Mouse (Mus musculus): Measurements from ENCODE around the gene Gab1. TPM values are rescaled to one million over a fixed set of nuclear protein-coding genes. Genes with fewer than 3 reads are reported as not detected.

Gab1 gene
- polyA plus RNA-seq, 1 experiment from 2014 or later: 7.3 TPM

DNA sequence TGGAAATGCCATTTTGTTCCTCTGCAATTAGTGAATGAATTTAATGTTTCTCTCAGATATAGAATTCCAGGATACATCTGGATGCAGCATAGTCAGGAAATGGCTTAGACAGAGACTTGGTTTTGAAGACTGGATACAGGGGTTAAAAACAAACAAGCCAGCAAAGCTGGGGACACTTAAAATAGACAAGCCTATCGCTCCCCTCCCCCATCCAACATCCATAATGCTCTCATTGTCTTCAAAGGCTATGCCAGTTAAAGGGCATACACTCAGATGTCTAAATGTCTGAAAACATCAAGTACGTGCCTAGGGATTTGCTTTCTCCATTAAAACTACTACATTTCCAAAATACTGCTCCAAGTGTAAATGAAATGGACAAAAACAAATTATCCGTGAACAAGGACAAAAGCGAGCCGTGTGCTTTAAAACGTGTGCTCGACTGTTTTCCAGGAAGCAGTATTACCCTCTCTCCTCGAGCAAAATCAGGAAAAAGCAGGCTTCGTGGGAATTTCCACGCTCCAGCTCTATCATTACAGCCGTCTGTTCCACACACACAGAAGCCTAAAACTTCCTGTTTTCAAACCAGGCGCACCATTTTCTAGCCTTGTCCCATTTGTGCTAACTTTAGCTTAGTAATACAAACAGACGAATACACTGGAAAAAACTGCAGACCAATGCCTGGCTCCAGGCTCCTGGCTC is 72.4 kb downstream of the Gab1 start:
- peak overlapping the region; percentile 77 for H3K27ac ChIP-seq (replicated peaks)
- ATAC-seq (ENCODE audit: low FRiP score, low TSS enrichment): no peak
- TF ChIP-seq EP300 (optimal IDR thresholded peaks at IDR 0.05): no peak
- no peak for TF ChIP-seq CTCF (IDR thresholded peaks at IDR 0.05; ENCODE audit: low read depth)
- WGBS: 42% methylated on average over 13 of the region's 13 CpGs
- H3K4me2 ChIP-seq (replicated peaks; ENCODE audit: low read depth): peak overlapping the region; percentile 4; the same call in 1 of the 2 replicates
- no peak for DNase-seq (ENCODE audit: low spot score)
- no peak overlapping the region for H3K9ac ChIP-seq (ENCODE audit: low read length)
- no peak overlapping the region for H3K4me3 ChIP-seq (ENCODE audit: low read depth, low read length)
- no peaks in the 10 kb centered on the region for H3K4me1 ChIP-seq (replicated peaks; ENCODE audit: control insufficient read depth, insufficient read depth)
- no peaks in the 10 kb centered on the region for H3K9me3 ChIP-seq (ENCODE audit: control insufficient read depth, low read length)
- H3K27me3 ChIP-seq (ENCODE audit: control insufficient read depth, insufficient read depth, low read length): no peaks in the 10 kb centered on the region
- H3K36me3 ChIP-seq (ENCODE audit: control insufficient read depth, insufficient read depth, low read length): no peaks in the 10 kb centered on the region

DNA sequence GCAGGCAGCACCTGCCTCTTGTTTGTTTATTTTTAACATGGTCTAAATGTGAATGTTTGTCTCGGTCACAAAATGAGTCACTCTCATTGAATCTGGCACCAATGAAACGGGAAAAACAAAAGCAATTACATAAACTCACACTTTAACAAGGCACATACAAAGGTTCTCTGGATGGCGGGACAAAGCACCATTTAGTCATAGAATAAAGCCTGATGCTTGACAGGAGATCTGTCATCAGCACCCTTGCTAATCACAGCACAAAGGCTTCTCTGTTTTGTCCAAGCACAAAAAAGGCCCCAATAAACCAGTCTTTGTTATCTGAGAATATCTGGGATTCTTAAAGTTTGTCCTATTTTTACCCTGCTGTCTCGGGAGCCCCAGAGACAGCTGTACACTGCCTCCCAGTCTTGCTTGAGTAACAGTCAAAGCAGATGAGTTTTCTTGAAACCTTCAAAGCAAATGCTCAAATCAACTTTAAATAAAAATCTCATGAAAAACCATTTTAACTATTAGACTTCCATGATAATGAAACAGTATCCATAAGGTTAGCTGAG is 76.2 kb downstream of the Gab1 start:
- DNase-seq (ENCODE audit: low spot score): no peak

DNA sequence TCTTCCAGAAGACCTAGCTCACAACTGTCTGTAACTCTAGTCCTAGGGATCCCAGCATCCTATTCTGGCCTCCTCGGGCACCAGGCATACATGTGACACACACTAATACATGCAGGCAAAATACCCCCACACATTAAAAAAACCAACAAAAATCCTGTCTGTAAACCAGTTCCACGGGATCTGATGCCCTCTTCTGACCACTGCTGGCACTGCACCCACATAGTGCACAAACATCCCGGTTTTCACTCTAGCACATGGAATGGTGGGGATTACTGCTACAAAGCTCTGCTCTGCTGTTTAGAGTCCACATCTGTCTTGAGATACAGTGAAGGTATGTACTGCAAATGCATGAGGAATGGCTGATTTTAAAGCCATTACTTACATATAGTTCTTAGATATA is 81.5 kb downstream of the Gab1 start:
- no peak for ATAC-seq (ENCODE audit: low FRiP score, low TSS enrichment)
- no peak overlapping the region for H3K27ac ChIP-seq (replicated peaks)
- H3K9me3 ChIP-seq (ENCODE audit: control insufficient read depth, low read length): no peaks in the 10 kb centered on the region
- no peak overlapping the region for H3K9ac ChIP-seq (ENCODE audit: low read length)
- no peaks in the 10 kb centered on the region; the same call in 1 of the 2 replicates for H3K36me3 ChIP-seq (ENCODE audit: control insufficient read depth, insufficient read depth, low read length)
- 95% methylated on average over 3 of the region's 3 CpGs for WGBS
- H3K4me3 ChIP-seq (ENCODE audit: low read depth, low read length): no peak overlapping the region
- no peaks in the 10 kb centered on the region for H3K4me1 ChIP-seq (replicated peaks; ENCODE audit: control insufficient read depth, insufficient read depth)
- no peak for DNase-seq (ENCODE audit: low spot score)
- no peak overlapping the region for H3K4me2 ChIP-seq (replicated peaks; ENCODE audit: low read depth)
- no peaks in the 10 kb centered on the region for H3K27me3 ChIP-seq (ENCODE audit: control insufficient read depth, insufficient read depth, low read length)
- TF ChIP-seq CTCF (IDR thresholded peaks at IDR 0.05; ENCODE audit: low read depth) (peak; percentile 44), EP300 (optimal IDR thresholded peaks at IDR 0.05) (no peak)

More for the DNA sequence above, 76.2 kb downstream of the Gab1 start:
- Histone ChIP-seq H3K4me2 (replicated peaks; ENCODE audit: low read depth) (no peak overlapping the region), H3K4me3 (ENCODE audit: low read depth, low read length) (no peak overlapping the region), H3K9ac (ENCODE audit: low read length) (no peak overlapping the region), H3K9me3 (ENCODE audit: control insufficient read depth, low read length) (no peaks in the 10 kb centered on the region), H3K27me3 (ENCODE audit: control insufficient read depth, insufficient read depth, low read length) (no peaks in the 10 kb centered on the region), H3K4me1 (replicated peaks; ENCODE audit: control insufficient read depth, insufficient read depth) (no peaks in the 10 kb centered on the region), H3K27ac (replicated peaks) (no peak overlapping the region), H3K36me3 (ENCODE audit: control insufficient read depth, insufficient read depth, low read length) (no peaks in the 10 kb centered on the region)
- 46% methylated on average over 4 of the region's 4 CpGs for WGBS
- ATAC-seq (ENCODE audit: low FRiP score, low TSS enrichment): no peak
- TF ChIP-seq EP300 (optimal IDR thresholded peaks at IDR 0.05): no peak

DNA sequence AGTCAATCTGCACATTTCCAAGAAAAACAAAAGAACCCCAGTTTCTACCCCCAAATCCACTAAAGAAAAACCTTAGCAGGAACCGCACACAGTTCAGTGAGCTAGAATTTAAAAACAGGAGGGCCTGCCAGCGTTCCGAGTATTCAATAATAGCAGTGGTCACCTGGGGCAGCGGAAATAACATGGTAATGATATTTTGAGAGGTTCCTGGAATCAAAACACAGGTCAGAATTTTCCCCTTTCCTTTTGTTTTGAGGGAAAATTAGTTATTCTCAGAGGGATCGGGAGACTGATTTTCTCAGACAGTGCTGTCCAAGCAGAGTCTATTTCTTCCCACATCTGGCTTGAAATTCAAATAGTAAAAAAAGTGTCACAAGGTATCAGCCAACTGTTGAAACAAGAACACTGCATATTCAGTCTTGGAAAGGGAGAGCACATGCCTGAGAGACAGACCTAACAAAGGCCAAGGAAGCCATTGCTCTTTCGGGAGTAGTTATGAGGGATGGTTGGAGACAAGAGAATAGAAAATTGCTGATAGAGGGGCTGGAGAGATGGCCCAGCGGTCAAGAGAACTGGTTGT is 82.0 kb downstream of the Gab1 start:
- Histone ChIP-seq H3K4me2 (replicated peaks; ENCODE audit: low read depth) (no peak overlapping the region), H3K9ac (ENCODE audit: low read length) (no peak overlapping the region), H3K4me1 (replicated peaks; ENCODE audit: control insufficient read depth, insufficient read depth) (no peaks in the 10 kb centered on the region), H3K9me3 (ENCODE audit: control insufficient read depth, low read length) (no peaks in the 10 kb centered on the region), H3K36me3 (ENCODE audit: control insufficient read depth, insufficient read depth, low read length) (no peaks in the 10 kb centered on the region; the same call in 1 of the 2 replicates), H3K27me3 (ENCODE audit: control insufficient read depth, insufficient read depth, low read length) (no peaks in the 10 kb centered on the region), H3K4me3 (ENCODE audit: low read depth, low read length) (no peak overlapping the region), H3K27ac (replicated peaks) (no peak overlapping the region)
- 88% methylated on average over 7 of the region's 7 CpGs for WGBS
- ATAC-seq (ENCODE audit: low FRiP score, low TSS enrichment) (no peak), DNase-seq (ENCODE audit: low spot score) (no peak)
- TF ChIP-seq CTCF (IDR thresholded peaks at IDR 0.05; ENCODE audit: low read depth): no peak
- no peak for TF ChIP-seq EP300 (optimal IDR thresholded peaks at IDR 0.05)

DNA sequence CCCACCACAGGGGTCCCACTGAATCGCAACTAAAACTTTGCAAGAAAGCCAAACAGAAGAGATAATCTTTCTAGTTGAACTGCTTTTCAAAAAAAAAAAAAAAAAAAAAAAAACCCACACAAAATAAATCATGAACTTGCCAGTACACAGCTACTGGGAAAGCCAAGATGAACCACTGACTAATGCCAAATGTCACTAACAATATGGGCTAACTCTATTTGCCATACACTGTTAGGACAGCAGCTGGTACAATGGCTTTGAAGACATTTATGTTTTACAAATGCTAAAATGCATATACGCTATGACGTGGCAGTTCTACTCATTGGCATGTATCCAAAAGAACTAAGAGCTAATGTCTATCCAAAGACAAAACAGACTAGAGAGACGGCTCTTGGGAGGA is 84.2 kb downstream of the Gab1 start:
- no peak for TF ChIP-seq CTCF (IDR thresholded peaks at IDR 0.05; ENCODE audit: low read depth)
- Histone ChIP-seq H3K27ac (replicated peaks) (no peak overlapping the region), H3K4me2 (replicated peaks; ENCODE audit: low read depth) (no peak overlapping the region), H3K4me3 (ENCODE audit: low read depth, low read length) (no peak overlapping the region), H3K27me3 (ENCODE audit: control insufficient read depth, insufficient read depth, low read length) (no peaks in the 10 kb centered on the region), H3K4me1 (replicated peaks; ENCODE audit: control insufficient read depth, insufficient read depth) (no peaks in the 10 kb centered on the region), H3K9me3 (ENCODE audit: control insufficient read depth, low read length) (no peaks in the 10 kb centered on the region), H3K36me3 (ENCODE audit: control insufficient read depth, insufficient read depth, low read length) (no peaks in the 10 kb centered on the region; the same call in 1 of the 2 replicates), H3K9ac (ENCODE audit: low read length) (no peak overlapping the region)
- ATAC-seq (ENCODE audit: low FRiP score, low TSS enrichment) (no peak), DNase-seq (ENCODE audit: low spot score) (no peak)
- 44% methylated on average over 4 of the region's 4 CpGs for WGBS
